Mouse (Mus musculus) stomach, embryonic 16.5 days (tissue): ENCODE measurements around the gene Fat3. TPM values are rescaled to one million over a fixed set of nuclear protein-coding genes. Genes with fewer than 3 reads are reported as not detected.

Experiments
- ATAC-seq: fragments of 200-750 bp; cut with Nextera tagmentation; 2 replicates; pipeline ENCODE4 v1.8.0; 2017; ENCODE audit warnings: moderate number of reproducible peaks, moderate TSS enrichment; ENCODE audit not compliant: insufficient read depth, low FRiP score
- H3K27ac ChIP-seq: fragments of 300-500 bp; sonication (generic); 2 replicates; pipeline ENCODE4 v1.5.1; 2014; ENCODE audit warnings: low read length
- H3K27me3 ChIP-seq: fragments of 300-500 bp; sonication (generic); 2 replicates; pipeline ENCODE4 v1.6.1; 2014; ENCODE audit warnings: low read length, control low read depth, mixed read lengths; ENCODE audit not compliant: control insufficient read depth, insufficient read depth
- H3K36me3 ChIP-seq: fragments of 300-500 bp; sonication (generic); 2 replicates; pipeline ENCODE4 v1.6.1; 2014; ENCODE audit warnings: low read length; ENCODE audit not compliant: control insufficient read depth, insufficient read depth
- H3K4me1 ChIP-seq: fragments of 300-500 bp; sonication (generic); 2 replicates; pipeline ENCODE4 v1.6.1; 2014; ENCODE audit warnings: low read length, control low read depth, mixed read lengths; ENCODE audit not compliant: control insufficient read depth, insufficient read depth
- H3K4me2 ChIP-seq: fragments of 300-500 bp; sonication (generic); 2 replicates; pipeline ENCODE4 v1.6.1; 2014; ENCODE audit warnings: low read depth, low read length, mixed read lengths
- H3K4me3 ChIP-seq: fragments of 300-500 bp; sonication (generic); replicated peaks from 2 replicates; pipeline ENCODE4 v1.5.1; 2014; ENCODE audit warnings: mild to moderate bottlenecking, low read length
- H3K9ac ChIP-seq: fragments of 300-500 bp; sonication (generic); 2 replicates; pipeline ENCODE4 v1.6.1; 2014; ENCODE audit warnings: low read length
- H3K9me3 ChIP-seq: fragments of 300-500 bp; sonication (generic); replicated peaks from 2 replicates; pipeline ENCODE4 v1.6.1; 2016; ENCODE audit warnings: low read length, control low read depth; ENCODE audit not compliant: control insufficient read depth
- WGBS: fragments of 180-500 bp; shearing (Covaris S2); extraction: QIAGEN DNeasy Blood & Tissue Kit; methylation state at CpG from one replicate; pipeline ENCODE4 v1.1.7; 2014; 5-methylcytosine and 5-hydroxymethylcytosine counted together
- polyA plus RNA-seq: library from polyadenylated mRNA; unstranded; fragments of >200 nt; fragmentation: Nextera tagmentation; extraction: Ambion mirVana; gene quantifications from 2 replicates; pipeline ENCODE4 v1.2.1, GENCODE M21; 2015

Gene Fat3
- polyA plus RNA-seq, 1 experiment from 2014 or later, result 1.2 TPM

- WGBS, result 65% methylated on average over 10 of the region's 10 CpGs
- H3K36me3 ChIP-seq, result no peaks in the 10 kb centered on the region
- H3K4me2 ChIP-seq, result no peak overlapping the region
- no peaks in the 10 kb centered on the region for H3K4me1 ChIP-seq
- H3K9me3 ChIP-seq, result no peaks in the 10 kb centered on the region
- H3K9ac ChIP-seq, result no peak overlapping the region
- ATAC-seq, result no peak
- H3K4me3 ChIP-seq, result no peak overlapping the region
- H3K27ac ChIP-seq, result no peak overlapping the region
- no peaks in the 10 kb centered on the region for H3K27me3 ChIP-seq
These were observed 634.6 kb downstream of the Fat3 start for GRCm38 (mm10) chr9:15866280-15867072.

- Histone ChIP-seq H3K9ac (no peak overlapping the region), H3K27me3 (no peaks in the 10 kb centered on the region), H3K27ac (no peak overlapping the region), H3K9me3 (no peaks in the 10 kb centered on the region), H3K4me1 (no peaks in the 10 kb centered on the region), H3K4me2 (no peak overlapping the region), H3K4me3 (no peak overlapping the region), H3K36me3 (no peaks in the 10 kb centered on the region)
- whole genome bisulfite sequencing, result 70% methylated on average over 5 of the region's 5 CpGs
- ATAC-seq, result no peak
These were observed 639.7 kb downstream of the Fat3 start for GRCm38 (mm10) chr9:15861402-15861801.
